ENCODE assay signal across 10 mouse cellular contexts in the genomic region with DNA sequence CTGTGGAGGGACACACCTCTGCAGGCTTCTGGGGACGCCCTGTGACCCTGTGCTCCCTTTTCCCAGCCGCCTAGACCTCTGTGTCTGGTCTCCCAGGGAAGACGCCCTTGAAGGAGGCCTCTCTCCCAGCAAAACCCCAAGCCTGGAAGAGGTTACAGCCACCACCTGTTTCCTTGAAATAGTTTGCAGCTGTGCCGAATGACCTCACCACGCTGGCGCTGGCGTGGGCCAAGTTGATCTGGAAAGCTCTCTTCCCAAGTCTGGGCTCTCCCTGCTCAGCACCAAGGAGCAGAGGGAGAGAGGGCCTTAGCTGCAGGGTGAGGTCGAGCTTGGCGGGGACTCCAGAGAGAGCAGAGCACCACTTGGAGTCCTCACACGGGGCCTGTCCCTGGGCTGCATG. TPM values are rescaled to one million over a fixed set of nuclear protein-coding genes. Genes with fewer than 3 reads are reported as not detected.
DNase-seq lines count a peak whose midpoint lies in the region; ATAC-seq lines count a peak whose summit lies in the region.
"Had no signal": no experiment of that assay in that cellular context is flagged by ENCODE, and none has a peak within 500 bp of the region (broad histone marks: within the 10 kb centered on the region; RNA-seq: fewer than 3 reads in every experiment).

No protein-coding gene starts in this region.

- H3K27ac ChIP-seq in limb, embryonic 11.5 days (replicated peaks; ENCODE audit: low read depth, low read length), result no peak overlapping the region
- H3K27ac ChIP-seq: liver, embryonic 15.5 days had no signal

- no peaks in the 10 kb centered on the region for H3K9me3 ChIP-seq in limb, embryonic 11.5 days (ENCODE audit: control insufficient read depth, low read length)
- H3K9me3 ChIP-seq: liver, embryonic 15.5 days had no signal

- peak; percentile 42 for DNase-seq in left cerebral cortex, postnatal 4 days
- no peak for DNase-seq in left cerebral cortex, postnatal 10 days (ENCODE audit: extremely low spot score in 1 of 2, low spot score in 2 of 2)
- peak; percentile 95 for DNase-seq in gastrocnemius, adult 18-20 months (ENCODE audit: low spot score)
- DNase-seq in limb, embryonic 11.5 days (ENCODE audit: low spot score), result peak; percentile 66
- peak; percentile 54 for DNase-seq in testis, postnatal 14 days (ENCODE audit: low spot score)
- no peak for DNase-seq in cerebellum, adult 9-10 months
- no peak for DNase-seq in cerebellum, postnatal 36 days
- DNase-seq in layer of hippocampus, adult 11-12 months (ENCODE audit: low spot score), result no peak

- peak; percentile 64 for ATAC-seq in limb, embryonic 11.5 days (ENCODE audit: insufficient number of reproducible peaks, low FRiP score, low TSS enrichment, low read depth)
- ATAC-seq: forebrain, embryonic 14.5 days had no signal

- H3K36me3 ChIP-seq in limb, embryonic 11.5 days (ENCODE audit: control insufficient read depth, insufficient read depth, low read length), result no peaks in the 10 kb centered on the region
- H3K36me3 ChIP-seq: liver, embryonic 15.5 days had no signal

- intact Hi-C loops in left cerebral cortex, postnatal 4 days (cut with DNase I), result no loop called here
- intact Hi-C loops in left cerebral cortex, postnatal 10 days (cut with DNase I), result no loop called here

- no peak overlapping the region for H3K4me2 ChIP-seq in limb, embryonic 11.5 days (ENCODE audit: low read depth, severe bottlenecking)
- H3K4me2 ChIP-seq: liver, embryonic 15.5 days had no signal

- no peak overlapping the region for H3K9ac ChIP-seq in limb, embryonic 11.5 days (ENCODE audit: low read length)
- H3K9ac ChIP-seq: liver, embryonic 15.5 days had no signal

- no peaks in the 10 kb centered on the region for H3K27me3 ChIP-seq in limb, embryonic 11.5 days (ENCODE audit: control insufficient read depth, insufficient read depth, low read length)
- H3K27me3 ChIP-seq: liver, embryonic 15.5 days had no signal

- 27% methylated on average over 10 of the region's 10 CpGs for WGBS in limb, embryonic 11.5 days

- H3K4me1 ChIP-seq in limb, embryonic 11.5 days (ENCODE audit: control insufficient read depth, insufficient read depth, low read length), result peaks cover 6% of the 10 kb centered on the region
- H3K4me1 ChIP-seq: liver, embryonic 15.5 days had no signal

- no peak overlapping the region for H3K4me3 ChIP-seq in limb, embryonic 11.5 days (ENCODE audit: low read depth, low read length)
- H3K4me3 ChIP-seq: liver, embryonic 15.5 days had no signal

RNA-seq across cellular contexts. Expression of gene Ston2, which starts 1.8 kb away (rescaled TPM):
- total RNA-seq in left cerebral cortex, postnatal 4 days (2021), result 10 to 100 TPM; 14.2 to 16.6 TPM
- 10 to 100 TPM; 13.9 to 15.6 TPM for total RNA-seq in left cerebral cortex, postnatal 10 days (2021)
- 10 to 100 TPM; 69.6 to 75.4 TPM for total RNA-seq in gastrocnemius, adult 18-20 months (2021)
- polyA plus RNA-seq in limb, embryonic 11.5 days (2014; fragmentation: Nextera tagmentation; extraction: Ambion mirVana), result 6.3 and 6.6 TPM in 2 replicates

Comparison
In these comparisons a context has a peak if more than half of its experiments do, and no peak if none do; other contexts are left out.
1. DNase-seq: peak in left cerebral cortex, postnatal 4 days (single experiment), gastrocnemius, adult 18-20 months (single experiment), limb, embryonic 11.5 days (single experiment) and testis, postnatal 14 days (single experiment); none in left cerebral cortex, postnatal 10 days (0 of 2), cerebellum, adult 9-10 months (single experiment), cerebellum, postnatal 36 days (0 of 2) and layer of hippocampus, adult 11-12 months (single experiment).
2. RNA of gene Ston2, which starts 1.8 kb away (total RNA-seq): 69.6 to 75.4 TPM in gastrocnemius, adult 18-20 months; 14.2 to 16.6 TPM in left cerebral cortex, postnatal 4 days and 13.9 to 15.6 TPM in left cerebral cortex, postnatal 10 days; every median in the first group is over 4 times any median in the second.